19 mouse cellular contexts compared by ENCODE assay signal in genomic region chr14:121654977-121655376, GRCm38 (mm10).
A peak's percentile ranks its signal among the peaks of the same experiment; 100 is the strongest.
DNase-seq lines count a peak whose midpoint lies in the region; ATAC-seq and TF ChIP-seq lines count a peak whose summit lies in the region.
"Had no signal": no experiment of that assay in that cellular context is flagged by ENCODE, and none has a peak within 500 bp of the region (broad histone marks: within the 10 kb centered on the region; RNA-seq: fewer than 3 reads in every experiment).

No protein-coding gene starts in this region.

- no peak for TF ChIP-seq POLR2A in kidney, adult 2 months (IDR thresholded peaks at IDR 0.05; ENCODE audit: low read depth, low read length)

- H3K27me3 ChIP-seq in kidney, adult 2 months (replicated peaks; ENCODE audit: control insufficient read depth, insufficient read depth, low read length): no peaks in the 10 kb centered on the region
- H3K27me3 ChIP-seq in stomach, embryonic 14.5 days (ENCODE audit: control insufficient read depth, insufficient read depth, low read length): no peaks in the 10 kb centered on the region
- no peaks in the 10 kb centered on the region for H3K27me3 ChIP-seq in stomach, postnatal 0 days (ENCODE audit: control insufficient read depth, insufficient read depth, low read length)
- H3K27me3 ChIP-seq: midbrain, embryonic 12.5 days; neural tube, embryonic 12.5 days had no signal

- no peak for TF ChIP-seq EP300 in stomach, postnatal 0 days (optimal IDR thresholded peaks at IDR 0.05)

- 77% methylated on average over 2 of the region's 2 CpGs for WGBS in kidney, adult 2 months
- WGBS in stomach, embryonic 14.5 days: 67% methylated on average over 2 of the region's 2 CpGs
- 57% methylated on average over 2 of the region's 2 CpGs for WGBS in stomach, postnatal 0 days

- ATAC-seq in stomach, embryonic 14.5 days (ENCODE audit: insufficient number of reproducible peaks, insufficient read depth, low FRiP score, low read depth): no peak
- no peak for ATAC-seq in stomach, postnatal 0 days (ENCODE audit: low FRiP score, low TSS enrichment)
- ATAC-seq in megakaryocyte, adult 5-6 weeks (ENCODE audit: poor library complexity, severe bottlenecking): no peak
- ATAC-seq: activated CD4-positive, CD25-positive, alpha-beta regulatory T cell, adult 4 months; CD4-positive, CD25-positive, alpha-beta regulatory T cell, adult 4 months; forebrain, embryonic 16.5 days; hindbrain, postnatal 0 days had no signal

- 0 out of 2 replicates have a peak overlapping the region, but pooled peaks have one; percentile 25 for H3K27ac ChIP-seq in kidney, adult 2 months (ENCODE audit: insufficient read depth, low read depth, low read length)
- H3K27ac ChIP-seq in stomach, embryonic 14.5 days (ENCODE audit: low read length): peak overlapping the region; percentile 34; the same call in 1 of the 2 replicates
- no peak overlapping the region for H3K27ac ChIP-seq in stomach, postnatal 0 days (replicated peaks)
- H3K27ac ChIP-seq: hindbrain, embryonic 10.5 days; hindbrain, postnatal 0 days; midbrain, embryonic 12.5 days; neural tube, embryonic 12.5 days had no signal

- no peaks in the 10 kb centered on the region for H3K36me3 ChIP-seq in kidney, adult 2 months (ENCODE audit: control insufficient read depth, insufficient read depth, low read length)
- peaks cover 15% of the 10 kb centered on the region for H3K36me3 ChIP-seq in stomach, embryonic 14.5 days (ENCODE audit: control insufficient read depth, insufficient read depth, low read length)
- H3K36me3 ChIP-seq in stomach, postnatal 0 days (ENCODE audit: control insufficient read depth, insufficient read depth, low read length): peaks cover 14% of the 10 kb centered on the region
- H3K36me3 ChIP-seq: midbrain, embryonic 12.5 days; neural tube, embryonic 12.5 days had no signal

- no peaks in the 10 kb centered on the region for H3K9me3 ChIP-seq in stomach, embryonic 14.5 days (ENCODE audit: control insufficient read depth, low read depth, low read length)
- H3K9me3 ChIP-seq in stomach, postnatal 0 days (ENCODE audit: control insufficient read depth, low read length): no peaks in the 10 kb centered on the region
- H3K9me3 ChIP-seq: hindbrain, embryonic 10.5 days; midbrain, embryonic 12.5 days; neural tube, embryonic 12.5 days had no signal

- H3K9ac ChIP-seq in stomach, embryonic 14.5 days (replicated peaks; ENCODE audit: low read depth, low read length): no peak overlapping the region
- no peak overlapping the region for H3K9ac ChIP-seq in stomach, postnatal 0 days (ENCODE audit: low read length)
- H3K9ac ChIP-seq: midbrain, embryonic 12.5 days; neural tube, embryonic 12.5 days had no signal

- peaks cover 5% of the 10 kb centered on the region; the same call in 1 of the 2 replicates for H3K4me1 ChIP-seq in kidney, adult 2 months (ENCODE audit: control insufficient read depth, insufficient read depth, low read length)
- peaks cover 12% of the 10 kb centered on the region; the same call in 1 of the 2 replicates for H3K4me1 ChIP-seq in stomach, embryonic 14.5 days (ENCODE audit: control insufficient read depth, insufficient read depth, low read length)
- H3K4me1 ChIP-seq in stomach, postnatal 0 days (replicated peaks; ENCODE audit: control insufficient read depth, insufficient read depth): no peaks in the 10 kb centered on the region
- H3K4me1 ChIP-seq: hindbrain, embryonic 10.5 days; midbrain, embryonic 12.5 days had no signal

- no peak overlapping the region for H3K4me2 ChIP-seq in stomach, embryonic 14.5 days (replicated peaks; ENCODE audit: low read depth, low read length)
- no peak overlapping the region for H3K4me2 ChIP-seq in stomach, postnatal 0 days (replicated peaks; ENCODE audit: low read depth)
- H3K4me2 ChIP-seq: midbrain, embryonic 12.5 days; neural tube, embryonic 12.5 days had no signal

- DNase-seq in cerebellum, postnatal 10 days: peak; percentile 31 to 35
- DNase-seq in cerebellum, adult 8-10 months: no peak
- DNase-seq in kidney, adult 2 months: no peak
- DNase-seq in kidney, postnatal 25 days: no peak
- no peak for DNase-seq in stomach, postnatal 0 days (ENCODE audit: low spot score)
- no peak for DNase-seq in left cerebral cortex, adult 11 months (ENCODE audit: low spot score)
- DNase-seq: adrenal gland, postnatal 25 days; right cerebral cortex, adult 18-20 months; thymus, adult 18-20 months; thymus, postnatal 4 days had no signal

- no peak overlapping the region for H3K4me3 ChIP-seq in kidney, adult 2 months (ENCODE audit: insufficient read depth, low read depth, low read length)
- H3K4me3 ChIP-seq in stomach, embryonic 14.5 days (ENCODE audit: low read depth, low read length): no peak overlapping the region
- no peak overlapping the region for H3K4me3 ChIP-seq in stomach, postnatal 0 days (ENCODE audit: low read depth, low read length)
- H3K4me3 ChIP-seq: hindbrain, embryonic 10.5 days; midbrain, embryonic 12.5 days; neural tube, embryonic 12.5 days had no signal

- no peak for TF ChIP-seq CTCF in kidney, adult 2 months (conservative IDR thresholded peaks at IDR 0.05; ENCODE audit: insufficient read depth, insufficient read length, low read depth, low read length)
- no peak for TF ChIP-seq CTCF in stomach, postnatal 0 days (IDR thresholded peaks at IDR 0.05; ENCODE audit: low read depth)

Comparison
In these comparisons a context has a peak if more than half of its experiments do, and no peak if none do; other contexts are left out.
1. DNase-seq: peak in cerebellum, postnatal 10 days (2 of 2); none in cerebellum, adult 8-10 months (single experiment), kidney, adult 2 months (single experiment), kidney, postnatal 25 days (0 of 2), stomach, postnatal 0 days (single experiment) and left cerebral cortex, adult 11 months (single experiment).